Comparison of ENCODE assay signal across 18 mouse cellular contexts in genomic region chr9:41498326-41498725, GRCm38 (mm10).
DNase-seq lines count a peak whose midpoint lies in the region; ATAC-seq and TF ChIP-seq lines count a peak whose summit lies in the region.
"Had no signal": no experiment of that assay in that cellular context is flagged by ENCODE, and none has a peak within 500 bp of the region (broad histone marks: within the 10 kb centered on the region; RNA-seq: fewer than 3 reads in every experiment).

No protein-coding gene starts in this region.

- peak; percentile 51 for DNase-seq in forebrain, postnatal 0 days
- DNase-seq in left cerebral cortex, adult 11 months (ENCODE audit: low spot score), result peak; percentile 25
- DNase-seq in left cerebral cortex, postnatal 4 days, result no peak
- peak; percentile 20 to 40 for DNase-seq in left cerebral cortex, adult 18-20 months (ENCODE audit: low spot score in 2 of 2)
- peak; percentile 84 for DNase-seq in telencephalon, adult 2 months (ENCODE audit: low read depth, low spot score)
- DNase-seq in embryo, embryonic 10.5 days (ENCODE audit: low spot score), result no peak
- DNase-seq: adrenal gland, postnatal 14 days; cerebellum, postnatal 25 days; gastrocnemius, postnatal 25 days; kidney, postnatal 10 days; thymus, postnatal 25 days had no signal

- ATAC-seq in forebrain, postnatal 0 days, result peak; percentile 68
- no peak for ATAC-seq in forebrain, embryonic 12.5 days (ENCODE audit: low FRiP score)
- no peak for ATAC-seq in erythroblast, adult 5-6 weeks (replicated peaks; ENCODE audit: low FRiP score, poor library complexity, severe bottlenecking)
- ATAC-seq: intestine, embryonic 15.5 days had no signal

- H3K4me1 ChIP-seq in forebrain, postnatal 0 days (ENCODE audit: insufficient read depth), result 0 out of 2 replicates have a peak, but pooled peaks cover 3% of the 10 kb centered on the region
- H3K4me1 ChIP-seq in forebrain, embryonic 12.5 days, result no peaks in the 10 kb centered on the region
- H3K4me1 ChIP-seq: hindbrain, embryonic 12.5 days; intestine, embryonic 15.5 days; midbrain, embryonic 10.5 days had no signal

- H3K27me3 ChIP-seq in forebrain, postnatal 0 days (ENCODE audit: insufficient read depth, low read length), result no peaks in the 10 kb centered on the region
- H3K27me3 ChIP-seq in forebrain, embryonic 12.5 days, result no peaks in the 10 kb centered on the region
- H3K27me3 ChIP-seq: heart, embryonic 13.5 days; hindbrain, embryonic 12.5 days; intestine, embryonic 15.5 days had no signal

- peaks cover 9% of the 10 kb centered on the region; the same call in 1 of the 2 replicates for H3K36me3 ChIP-seq in forebrain, postnatal 0 days (ENCODE audit: insufficient read depth)
- 0 out of 2 replicates have a peak, but pooled peaks cover 14% of the 10 kb centered on the region for H3K36me3 ChIP-seq in forebrain, embryonic 12.5 days (replicated peaks)
- H3K36me3 ChIP-seq: intestine, embryonic 15.5 days had no signal

- H3K9ac ChIP-seq in forebrain, postnatal 0 days, result no peak overlapping the region
- H3K9ac ChIP-seq in forebrain, embryonic 12.5 days, result no peak overlapping the region
- H3K9ac ChIP-seq: heart, embryonic 13.5 days; hindbrain, embryonic 12.5 days; intestine, embryonic 15.5 days; liver, embryonic 14.5 days had no signal

- no peak for TF ChIP-seq CTCF in forebrain, postnatal 0 days (IDR thresholded peaks at IDR 0.05; ENCODE audit: low read depth)

- peak overlapping the region; percentile 10; the same call in 1 of the 2 replicates for H3K27ac ChIP-seq in forebrain, postnatal 0 days (ENCODE audit: low read depth, low read length)
- no peak overlapping the region for H3K27ac ChIP-seq in forebrain, embryonic 12.5 days
- H3K27ac ChIP-seq: heart, embryonic 13.5 days; hindbrain, embryonic 12.5 days; intestine, embryonic 15.5 days; liver, embryonic 14.5 days; midbrain, embryonic 10.5 days had no signal

- no peaks in the 10 kb centered on the region for H3K9me3 ChIP-seq in forebrain, postnatal 0 days (ENCODE audit: low read length)
- H3K9me3 ChIP-seq in forebrain, embryonic 12.5 days, result no peaks in the 10 kb centered on the region
- H3K9me3 ChIP-seq: heart, embryonic 13.5 days; hindbrain, embryonic 12.5 days; intestine, embryonic 15.5 days; midbrain, embryonic 10.5 days had no signal

- no peak overlapping the region for H3K4me3 ChIP-seq in forebrain, postnatal 0 days (ENCODE audit: low read depth, low read length)
- H3K4me3 ChIP-seq in forebrain, embryonic 12.5 days (replicated peaks), result no peak overlapping the region
- H3K4me3 ChIP-seq: heart, embryonic 13.5 days; hindbrain, embryonic 12.5 days; intestine, embryonic 15.5 days; midbrain, embryonic 10.5 days had no signal

- H3K4me2 ChIP-seq in forebrain, postnatal 0 days (ENCODE audit: low read depth), result no peak overlapping the region
- H3K4me2 ChIP-seq in forebrain, embryonic 12.5 days, result no peak overlapping the region
- H3K4me2 ChIP-seq: heart, embryonic 13.5 days; hindbrain, embryonic 12.5 days; intestine, embryonic 15.5 days had no signal

- intact Hi-C loops in left cerebral cortex, postnatal 4 days (cut with DNase I), result no loop called here

- WGBS in forebrain, postnatal 0 days, result 53% methylated on average over 5 of the region's 5 CpGs
- WGBS in forebrain, embryonic 12.5 days, result 90% methylated on average over 5 of the region's 5 CpGs

Comparison
In these comparisons a context has a peak if more than half of its experiments do, and no peak if none do; other contexts are left out.
1. DNase-seq: peak in forebrain, postnatal 0 days (single experiment), left cerebral cortex, adult 11 months (single experiment), left cerebral cortex, adult 18-20 months (2 of 2) and telencephalon, adult 2 months (single experiment); none in left cerebral cortex, postnatal 4 days (single experiment) and embryo, embryonic 10.5 days (single experiment).